Mouse (Mus musculus) testis, adult 2 months (tissue): ENCODE results near the gene Umad1. TPM values are rescaled to one million over a fixed set of nuclear protein-coding genes. Genes with fewer than 3 reads are reported as not detected.

ENCODE experiments used
- H3K27ac ChIP-seq: fragments of 200-500 bp; 2 replicates; pipeline ENCODE4 v1.5.1; 2012; ENCODE audit warnings: low read depth, low read length; ENCODE audit not compliant: control insufficient read depth, insufficient read depth
- H3K27me3 ChIP-seq: fragments of 200-500 bp; 2 replicates; pipeline ENCODE4 v1.6.1; 2012; ENCODE audit warnings: mild to moderate bottlenecking, low read length, moderate library complexity; ENCODE audit not compliant: control insufficient read depth, insufficient read depth
- H3K36me3 ChIP-seq: fragments of 200-500 bp; 2 replicates; pipeline ENCODE4 v1.6.1; 2012; ENCODE audit warnings: mild to moderate bottlenecking, low read length; ENCODE audit not compliant: control insufficient read depth, insufficient read depth
- H3K4me1 ChIP-seq: fragments of 200-500 bp; 2 replicates; pipeline ENCODE4 v1.6.1; 2012; ENCODE audit warnings: low read length; ENCODE audit not compliant: control insufficient read depth, insufficient read depth
- H3K4me3 ChIP-seq: fragments of 200-500 bp; 2 replicates; pipeline ENCODE4 v1.5.1; 2012; ENCODE audit warnings: low read depth, mild to moderate bottlenecking, low read length, moderate library complexity, mixed read lengths; ENCODE audit not compliant: control insufficient read depth
- CTCF ChIP-seq: fragments of 200-500 bp; IDR thresholded peaks from 2 replicates; pipeline ENCODE4 v1.5.1; 2012; ENCODE audit warnings: low read depth, mild to moderate bottlenecking, inconsistent platforms, low read length, moderate library complexity; ENCODE audit not compliant: control insufficient read depth, insufficient read depth, insufficient replicate concordance
- POLR2A ChIP-seq: fragments of 200-500 bp; IDR thresholded peaks from 2 replicates; pipeline ENCODE4 v1.6.1; 2012; ENCODE audit warnings: low read depth, mild to moderate bottlenecking, inconsistent platforms, low read length, moderate library complexity; ENCODE audit not compliant: control insufficient read depth
- polyA plus RNA-seq: library from polyadenylated mRNA; depleted of rRNA; stranded (reverse); fragments of >200 nt; gene quantifications from 2 replicates; pipeline ENCODE4 v1.2.3, GENCODE M21; 2012; rRNA removed

Gene Umad1
- polyA plus RNA-seq, 1 experiment: 7.0 TPM

GRCm38 (mm10) chr6:8503953-8504352, 244.9 kb downstream of the Umad1 start:
- Histone ChIP-seq H3K36me3 (no peaks in the 10 kb centered on the region), H3K27me3 (no peaks in the 10 kb centered on the region), H3K4me1 (no peaks in the 10 kb centered on the region; the same call in 1 of the 2 replicates), H3K27ac (no peak overlapping the region), H3K4me3 (no peak overlapping the region)
- TF ChIP-seq CTCF (no peak), POLR2A (no peak)

GRCm38 (mm10) chr6:8504521-8505228, 245.6 kb downstream of the Umad1 start:
- Histone ChIP-seq H3K27me3 (no peaks in the 10 kb centered on the region), H3K36me3 (no peaks in the 10 kb centered on the region), H3K4me1 (no peaks in the 10 kb centered on the region; the same call in 1 of the 2 replicates), H3K4me3 (no peak overlapping the region), H3K27ac (no peak overlapping the region)
- TF ChIP-seq POLR2A (no peak), CTCF (no peak)

GRCm38 (mm10) chr6:8506631-8507030, 247.5 kb downstream of the Umad1 start:
- no peaks in the 10 kb centered on the region for H3K27me3 ChIP-seq
- peaks cover 2% of the 10 kb centered on the region for H3K4me1 ChIP-seq
- no peak overlapping the region for H3K27ac ChIP-seq
- H3K36me3 ChIP-seq: no peaks in the 10 kb centered on the region
- TF ChIP-seq POLR2A: no peak
- no peak overlapping the region for H3K4me3 ChIP-seq

Other genes starting within 250 kb of the Umad1 start
- gene Col28a1, start 66.7 kb upstream of the Umad1 start, polyA plus RNA-seq: 0.55 and 1.0 TPM in 2 replicates
- 6.9 and 8.1 TPM in 2 replicates for gene Mios, start 50.1 kb upstream of the Umad1 start, polyA plus RNA-seq
- gene Rpa3, start 115 bp upstream of the Umad1 start, polyA plus RNA-seq: 2.9 and 3.3 TPM in 2 replicates
- gene Gm45062, start 162 bp downstream of the Umad1 start, polyA plus RNA-seq: 2.3 and 4.6 TPM in 2 replicates